Mouse (Mus musculus): Measurements from ENCODE around the gene Glycam1. TPM values are rescaled to one million over a fixed set of nuclear protein-coding genes. Genes with fewer than 3 reads are reported as not detected.

Gene Glycam1
- polyA plus RNA-seq, 1 experiment from 2014 or later, result not detected

DNA sequence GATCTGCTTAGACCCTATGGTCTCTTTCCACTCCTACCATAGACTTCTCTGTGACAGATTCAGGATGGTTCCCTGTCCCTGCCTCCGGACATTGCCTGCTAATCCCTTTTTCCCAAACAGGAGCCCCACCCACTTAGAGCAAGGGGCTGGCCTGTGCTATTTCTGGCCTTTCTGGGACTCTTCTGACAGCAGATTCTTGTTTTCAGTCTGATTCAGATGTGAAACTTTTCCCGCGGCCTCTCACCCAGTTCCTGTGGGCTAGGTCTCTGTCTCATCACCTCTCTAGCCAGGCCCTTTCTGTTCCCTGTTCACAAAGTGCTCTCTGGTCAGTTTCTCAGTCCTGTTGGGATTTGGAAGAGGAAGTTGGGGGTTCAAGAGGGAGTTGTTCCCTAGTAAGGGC, 50.0 kb downstream of the Glycam1 start:
- Histone ChIP-seq H3K4me3 (peak overlapping the region; percentile 12; the same call in 1 of the 2 replicates), H3K27me3 (no peaks in the 10 kb centered on the region), H3K36me3 (no peaks in the 10 kb centered on the region), H3K27ac (replicated peaks) (peak overlapping the region; percentile 85), H3K9ac (peak overlapping the region; percentile 68), H3K4me1 (replicated peaks) (peaks cover 85% of the 10 kb centered on the region), H3K9me3 (no peaks in the 10 kb centered on the region), H3K4me2 (peak overlapping the region; percentile 53)
- ATAC-seq (ENCODE audit: low read depth), result no peak
- WGBS, result 45% methylated on average over 3 of the region's 3 CpGs

DNA sequence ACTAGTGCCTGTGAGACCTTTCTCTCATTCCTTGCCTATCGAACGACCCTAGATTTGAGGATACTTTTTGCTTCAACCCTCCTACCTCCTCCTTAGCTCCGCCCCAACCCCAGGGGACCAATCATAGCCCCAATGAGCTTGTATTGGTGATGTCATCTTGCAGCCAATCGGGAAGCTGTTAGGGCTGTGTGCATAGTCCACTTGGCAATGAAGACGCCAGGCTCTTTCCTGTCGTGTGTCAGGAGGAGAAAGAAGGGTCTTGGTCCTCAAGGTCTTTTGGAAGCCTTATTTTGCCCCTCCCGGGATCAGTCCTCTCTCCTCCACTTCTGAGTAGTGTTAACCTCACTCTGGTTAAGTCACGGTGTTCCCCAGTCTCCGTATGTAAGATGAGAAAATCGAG, 50.8 kb downstream of the Glycam1 start:
- Histone ChIP-seq H3K27me3 (no peaks in the 10 kb centered on the region), H3K36me3 (no peaks in the 10 kb centered on the region), H3K4me2 (peak overlapping the region; percentile 53), H3K27ac (replicated peaks) (peak overlapping the region; percentile 85), H3K4me3 (peak overlapping the region; percentile 31), H3K9ac (peak overlapping the region; percentile 68), H3K4me1 (replicated peaks) (peaks cover 85% of the 10 kb centered on the region), H3K9me3 (no peaks in the 10 kb centered on the region)
- 2% methylated on average over 10 of the region's 10 CpGs for WGBS
- ATAC-seq (ENCODE audit: low read depth), result peak; percentile 91

DNA sequence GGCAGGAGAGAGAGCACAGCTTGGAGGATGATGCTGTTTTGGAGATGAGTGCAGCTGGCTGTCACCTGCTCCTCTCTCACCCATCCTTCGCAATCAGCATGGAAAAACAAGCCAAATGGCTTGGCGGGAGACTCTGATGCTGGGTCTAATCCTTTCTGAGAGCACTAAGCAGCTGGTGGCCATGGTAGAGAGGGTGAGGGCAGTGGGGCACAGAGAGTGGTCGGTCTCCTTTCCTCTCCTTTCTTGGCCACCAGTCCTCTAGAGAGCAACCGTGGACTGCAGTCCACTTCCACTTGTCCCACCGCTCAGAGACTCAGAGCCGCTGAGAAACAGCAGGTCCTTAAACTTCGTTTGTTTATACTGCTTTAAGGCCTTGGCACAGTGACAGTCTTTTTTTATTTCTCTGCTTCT, 51.3 kb downstream of the Glycam1 start:
- peaks cover 85% of the 10 kb centered on the region for H3K4me1 ChIP-seq (replicated peaks)
- peak; percentile 58 for ATAC-seq (ENCODE audit: low read depth)
- H3K4me3 ChIP-seq, result peak overlapping the region; percentile 31
- H3K4me2 ChIP-seq, result peak overlapping the region; percentile 53
- H3K9ac ChIP-seq, result peak overlapping the region; percentile 52
- H3K27me3 ChIP-seq, result no peaks in the 10 kb centered on the region
- H3K9me3 ChIP-seq, result no peaks in the 10 kb centered on the region
- H3K36me3 ChIP-seq, result no peaks in the 10 kb centered on the region
- 4% methylated on average over 7 of the region's 7 CpGs for WGBS
- peak overlapping the region; percentile 85 for H3K27ac ChIP-seq (replicated peaks)

Other genes with a start within 250 kb of the Glycam1 start
- 17.1 and 18.4 TPM in 2 replicates for gene Zfp385a, start 225.0 kb downstream of the Glycam1 start, polyA plus RNA-seq (2015; fragmentation: Nextera tagmentation; extraction: Ambion mirVana)
- gene Itga5, start 198.3 kb downstream of the Glycam1 start, polyA plus RNA-seq (2015; fragmentation: Nextera tagmentation; extraction: Ambion mirVana), result 9.2 and 11.6 TPM in 2 replicates
- gene Gtsf1, start 134.6 kb downstream of the Glycam1 start, polyA plus RNA-seq (2015; fragmentation: Nextera tagmentation; extraction: Ambion mirVana), result not detected in 2 replicates
- gene Gtsf2, start 116.6 kb downstream of the Glycam1 start, polyA plus RNA-seq (2015; fragmentation: Nextera tagmentation; extraction: Ambion mirVana), result not detected in 2 replicates
- 2.2 and 2.6 TPM in 2 replicates for gene Nckap1l, start 111.3 kb downstream of the Glycam1 start, polyA plus RNA-seq (2015; fragmentation: Nextera tagmentation; extraction: Ambion mirVana)
- 83.3 and 88.7 TPM in 2 replicates for gene Pde1b, start 62.0 kb downstream of the Glycam1 start, polyA plus RNA-seq (2015; fragmentation: Nextera tagmentation; extraction: Ambion mirVana)
- 83.1 and 93.7 TPM in 2 replicates for gene Ppp1r1a, start 27.1 kb downstream of the Glycam1 start, polyA plus RNA-seq (2015; fragmentation: Nextera tagmentation; extraction: Ambion mirVana)
- gene Mucl1, start 190.4 kb upstream of the Glycam1 start, polyA plus RNA-seq (2015; fragmentation: Nextera tagmentation; extraction: Ambion mirVana), result not detected in 2 replicates